Mouse (Mus musculus) T-helper 2 cell (primary cell): ENCODE data around the gene Fibcd1.

ENCODE experiments used
- in situ Hi-C: fragments of 300-600 bp; cut with MboI, MseI; formaldehyde crosslinking; loops from one replicate; pipeline ENCODE4 v1.15.1; 2025; ENCODE audit warnings: high pct_unique_total_duplicates

Gene Fibcd1

DNA sequence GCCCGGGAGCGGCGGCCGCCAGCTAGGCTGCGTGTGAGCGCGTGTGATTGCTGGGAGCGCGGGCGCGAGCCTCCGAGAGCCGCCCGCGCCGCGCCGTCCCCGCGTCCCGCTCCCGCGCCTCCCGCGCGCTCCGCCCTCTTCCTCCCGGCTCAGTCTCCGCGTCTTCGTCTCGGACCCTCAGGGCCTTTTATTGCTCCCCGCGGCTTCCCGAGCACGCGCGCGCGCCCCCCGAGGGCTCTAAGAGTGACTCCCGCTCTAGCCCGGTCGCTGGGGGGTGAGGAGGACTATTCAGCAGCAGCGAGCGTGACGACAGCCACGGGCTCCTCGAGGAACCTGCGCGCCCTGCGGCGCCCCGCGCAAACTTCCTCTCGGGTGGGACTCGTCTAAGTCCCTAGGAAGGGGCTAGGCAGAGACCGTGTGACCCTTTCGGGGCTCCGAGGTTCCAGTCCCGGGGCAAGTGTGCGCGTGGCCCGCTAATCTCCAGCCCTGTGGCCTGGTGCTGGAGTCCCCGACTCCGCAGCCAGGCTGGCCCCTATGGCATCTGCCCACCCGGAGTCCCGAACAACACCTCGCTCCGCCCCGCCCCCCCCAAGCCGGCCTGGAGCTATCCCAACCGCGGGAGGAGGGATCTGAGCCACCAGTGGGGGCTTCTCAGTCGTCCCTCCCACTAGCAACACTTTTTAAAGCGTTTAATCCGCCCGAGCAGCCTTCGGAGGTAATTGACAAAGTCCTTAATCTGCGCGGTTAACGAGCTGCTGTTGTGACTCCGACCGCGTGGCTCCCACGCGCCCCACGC lies at the start of gene Fibcd1:
Gene Fibcd1 (minus strand): TSS at position 110 of the 796 bp plus-strand sequence.
- in situ Hi-C loops, result no loop called here

DNA sequence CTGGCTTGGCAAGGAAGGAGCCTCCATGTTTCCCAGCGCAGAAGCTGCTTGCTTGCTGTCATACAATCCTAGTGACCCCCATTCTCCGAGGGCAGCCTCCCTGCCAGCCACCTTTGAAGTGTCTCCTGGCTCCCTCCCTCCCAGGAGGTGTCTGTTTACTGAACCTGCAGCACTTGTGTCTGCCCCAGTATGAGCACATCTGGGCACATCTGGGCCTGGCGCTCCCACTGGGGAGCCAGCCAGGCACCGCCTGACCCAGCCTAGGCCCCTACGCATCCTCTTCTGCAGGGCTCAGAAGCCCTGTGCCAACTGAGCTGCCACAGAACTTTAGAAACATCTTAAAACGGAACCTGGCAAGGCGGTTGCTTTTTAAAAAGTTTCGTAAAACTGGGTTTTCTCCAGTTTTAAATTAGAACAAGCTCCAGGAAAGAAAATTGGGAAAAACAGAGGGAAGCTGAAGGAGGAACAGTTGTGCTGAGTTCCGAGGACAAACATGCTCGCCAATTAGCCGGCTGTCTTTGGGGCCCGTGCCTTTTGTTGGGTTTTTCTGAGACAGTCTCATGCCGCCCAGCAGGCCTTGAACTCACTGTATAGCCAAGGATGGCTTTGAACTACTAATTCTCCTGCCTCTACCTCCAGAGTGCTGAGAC lies 48.5 kb upstream of the Fibcd1 start:
- in situ Hi-C loops, result loop anchor here (10.0 kb wide), 1 partner anchor 1880 kb away; no protein-coding TSS in a partner anchor

DNA sequence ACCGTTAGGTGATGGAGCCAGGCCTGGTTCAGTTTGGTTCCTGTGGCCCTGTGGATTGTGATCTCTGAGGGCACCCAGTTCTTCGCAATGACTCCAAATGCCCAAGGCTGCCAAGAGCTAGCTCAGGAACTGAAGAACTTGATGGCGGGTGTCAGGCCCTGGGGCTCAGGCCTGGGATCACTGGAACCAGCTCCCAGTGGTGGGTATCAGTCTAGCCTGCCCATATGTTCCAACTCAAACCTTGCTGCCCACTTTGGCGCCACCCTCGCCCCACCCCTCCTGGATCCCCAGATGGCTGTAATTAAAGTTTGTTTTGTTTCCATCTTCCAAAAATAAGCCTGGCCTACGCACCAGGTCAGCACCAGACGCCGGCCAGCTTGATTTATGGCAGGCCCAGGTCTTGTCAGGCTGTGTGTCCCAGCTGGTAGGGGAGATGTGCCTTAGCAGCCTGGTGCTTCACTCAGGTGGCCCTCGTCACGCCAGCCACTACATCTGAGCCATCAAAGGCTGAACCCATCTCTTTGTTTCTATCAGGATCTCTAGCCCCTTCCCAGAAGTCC lies 47.4 kb upstream of the Fibcd1 start:
- in situ Hi-C loops, result loop anchor here (10.0 kb wide), 1 partner anchor 1878 kb away; no protein-coding TSS in a partner anchor

DNA sequence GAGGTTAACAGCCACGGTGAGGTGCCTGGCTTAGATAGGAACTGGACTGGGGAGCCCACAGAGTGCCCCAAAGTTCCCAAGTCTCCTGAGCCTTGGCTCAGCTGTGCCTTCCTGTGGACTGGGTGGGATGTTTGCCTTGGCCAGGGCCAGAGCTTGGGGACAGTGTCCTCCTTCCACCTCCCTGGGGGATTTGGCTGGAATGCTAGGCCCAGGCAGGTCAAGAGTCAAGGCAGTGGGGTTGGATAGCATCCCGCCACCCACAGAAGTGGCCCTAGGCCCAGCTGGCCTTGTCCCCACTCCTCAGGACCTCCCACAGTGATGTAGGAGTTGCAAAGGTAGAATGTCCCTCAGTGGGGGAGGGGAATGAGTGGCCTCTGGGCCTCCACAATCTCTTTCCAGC lies 45.4 kb upstream of the Fibcd1 start:
- in situ Hi-C loops, result loop anchor here (10.0 kb wide), 1 partner anchor 1876 kb away; no protein-coding TSS in a partner anchor

DNA sequence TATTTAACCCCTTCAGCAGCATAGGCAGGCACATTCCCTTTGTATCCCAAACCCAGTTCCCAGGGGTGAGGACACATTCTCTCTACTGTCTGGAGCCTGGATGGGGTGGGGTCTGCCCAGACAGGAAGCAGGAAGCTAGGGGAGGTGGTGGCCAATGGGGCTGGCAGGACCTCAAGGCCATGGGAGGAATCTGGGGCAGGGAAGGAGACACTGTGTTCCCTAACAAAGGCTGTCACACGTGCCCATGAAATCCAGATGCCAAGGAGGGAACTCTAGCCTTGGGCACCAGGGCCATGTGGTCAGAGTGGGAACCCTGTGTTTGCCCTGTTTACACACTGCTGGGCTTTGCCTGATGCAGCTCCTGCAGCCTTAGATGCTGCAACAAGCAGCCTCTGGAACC lies 43.1 kb upstream of the Fibcd1 start:
- in situ Hi-C loops, result loop anchor here (10.0 kb wide), 1 partner anchor 74 kb away; the partner anchor contains the start of gene Qrfp

DNA sequence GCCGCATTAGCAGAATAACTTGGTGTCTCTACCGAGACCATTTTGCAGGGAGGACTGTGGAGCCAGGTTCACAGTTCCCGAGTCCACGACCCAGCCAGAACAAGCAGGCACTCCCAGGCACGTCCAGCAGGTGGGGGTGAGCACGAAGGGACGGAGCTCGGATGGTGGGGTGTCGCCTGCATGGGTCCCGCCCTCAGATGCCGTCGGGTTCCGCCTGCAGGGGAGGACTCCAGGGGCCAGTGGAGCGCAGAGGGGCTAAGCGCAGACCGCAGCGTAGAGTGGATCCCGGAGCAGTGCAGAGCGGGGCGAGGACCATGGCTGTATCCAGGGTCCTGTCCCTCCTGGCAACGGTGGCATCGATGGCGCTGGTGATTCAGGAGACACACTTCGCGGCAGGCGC lies 41.2 kb upstream of the Fibcd1 start, which contains the start of gene Lamc3:
Gene Lamc3 (plus strand): TSS at position 262 of the 400 bp plus-strand sequence.
- in situ Hi-C loops, result loop anchor here (10.0 kb wide), 1 partner anchor 72 kb away; the partner anchor contains the start of gene Qrfp

DNA sequence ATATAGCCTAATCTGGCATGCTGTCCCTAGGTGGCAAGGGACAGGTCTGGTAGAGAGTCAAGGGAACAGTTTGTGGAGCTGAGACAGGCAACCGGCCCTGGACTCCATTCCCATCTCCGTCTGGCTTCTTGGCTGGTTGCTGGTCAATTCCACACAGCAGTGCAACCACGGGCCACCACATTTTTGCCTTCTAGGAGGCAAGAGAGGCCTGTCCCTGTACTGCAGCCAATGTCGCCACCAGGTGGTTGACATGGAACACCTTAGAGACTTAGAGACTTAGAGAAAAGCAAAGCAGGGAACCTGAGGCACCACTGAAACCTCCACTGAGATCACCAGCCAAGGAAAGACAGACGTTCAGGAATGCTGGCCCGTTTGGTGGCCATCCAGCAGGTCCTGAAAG lies 39.0 kb upstream of the Fibcd1 start:
- in situ Hi-C loops, result loop anchor here (10.0 kb wide), 1 partner anchor 70 kb away; the partner anchor contains the start of gene Qrfp

DNA sequence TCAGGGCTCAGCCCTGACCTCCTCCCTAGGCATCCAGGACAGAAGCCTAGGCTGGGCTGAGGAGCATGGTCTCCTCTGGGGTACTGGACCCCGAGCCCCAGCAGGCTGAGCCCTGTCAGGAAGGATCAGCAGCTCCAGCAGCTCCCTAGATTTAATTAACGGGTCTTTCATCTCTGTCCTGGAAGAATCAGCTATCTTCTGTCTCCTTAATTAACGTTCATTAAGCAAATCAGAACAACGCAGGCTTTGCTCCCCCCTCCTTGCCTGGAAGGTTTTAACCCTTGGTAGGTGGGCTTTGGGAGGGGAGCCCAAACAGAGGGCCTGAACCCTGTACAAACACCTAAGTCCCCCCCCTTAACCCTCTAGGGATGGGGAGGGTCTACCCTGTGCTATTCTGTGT lies 37.3 kb upstream of the Fibcd1 start:
- in situ Hi-C loops, result loop anchor here (10.0 kb wide), 1 partner anchor 68 kb away; the partner anchor contains the start of gene Qrfp

DNA sequence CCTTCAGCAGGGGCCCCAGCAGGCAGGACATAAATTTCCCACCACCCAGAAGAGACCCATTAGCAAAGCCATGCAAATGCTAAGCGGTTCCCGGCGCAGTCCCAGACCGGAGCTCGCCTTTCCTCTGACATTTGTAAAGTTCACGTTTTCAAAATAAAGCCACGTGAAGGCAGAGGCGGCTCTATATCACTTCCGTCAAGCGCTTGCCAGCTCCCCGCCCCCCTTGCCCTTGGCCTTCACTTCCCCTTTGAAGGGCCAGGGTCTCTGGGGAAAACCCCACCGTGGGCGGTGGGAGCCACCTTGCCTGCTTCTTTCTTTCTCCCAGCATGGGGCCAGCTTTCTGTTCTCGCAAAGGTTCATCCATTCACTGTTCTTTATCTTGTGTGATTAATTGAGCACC lies 35.1 kb upstream of the Fibcd1 start:
- in situ Hi-C loops, result loop anchor here (10.0 kb wide), 1 partner anchor 66 kb away; the partner anchor contains the start of gene Qrfp

DNA sequence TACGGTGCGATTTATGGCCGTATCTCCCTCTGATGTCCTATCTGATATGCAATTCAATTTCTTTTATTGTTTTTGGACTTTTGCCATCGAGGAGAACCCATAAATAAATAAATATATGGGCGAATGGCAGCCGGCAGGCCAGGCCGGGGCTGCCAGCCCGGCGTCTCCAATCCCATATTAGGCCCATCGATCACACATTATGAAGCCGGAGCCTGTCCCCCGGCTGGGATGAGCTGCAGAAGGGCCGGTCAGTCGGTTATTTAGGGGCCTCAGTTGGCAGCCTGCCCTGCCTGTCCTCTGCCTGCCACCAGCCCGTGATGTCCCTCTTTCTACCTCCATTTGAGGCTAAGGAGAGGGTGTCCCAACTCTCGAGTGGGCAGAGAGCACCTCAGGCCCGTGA lies 32.8 kb upstream of the Fibcd1 start:
- in situ Hi-C loops, result no loop called here

DNA sequence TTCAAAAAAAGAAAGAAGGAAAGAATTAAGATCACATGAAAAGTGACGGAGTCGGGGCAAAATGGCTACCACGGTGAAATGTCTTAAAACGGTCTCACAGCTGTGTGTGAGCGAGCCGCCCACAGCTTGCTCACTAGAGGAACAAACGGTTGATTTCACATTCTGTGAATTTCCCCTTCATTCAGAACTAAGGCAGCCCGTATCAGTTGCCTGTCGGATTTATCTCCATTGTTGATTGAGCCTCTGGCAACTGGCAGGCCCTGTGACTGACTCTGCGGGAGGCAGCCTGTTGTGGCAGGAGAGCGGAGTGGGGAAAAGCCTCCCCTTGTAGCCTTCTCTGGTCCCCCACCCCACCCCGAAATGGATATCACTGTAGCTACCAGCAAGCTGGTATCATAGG lies 30.6 kb upstream of the Fibcd1 start:
- in situ Hi-C loops, result no loop called here

DNA sequence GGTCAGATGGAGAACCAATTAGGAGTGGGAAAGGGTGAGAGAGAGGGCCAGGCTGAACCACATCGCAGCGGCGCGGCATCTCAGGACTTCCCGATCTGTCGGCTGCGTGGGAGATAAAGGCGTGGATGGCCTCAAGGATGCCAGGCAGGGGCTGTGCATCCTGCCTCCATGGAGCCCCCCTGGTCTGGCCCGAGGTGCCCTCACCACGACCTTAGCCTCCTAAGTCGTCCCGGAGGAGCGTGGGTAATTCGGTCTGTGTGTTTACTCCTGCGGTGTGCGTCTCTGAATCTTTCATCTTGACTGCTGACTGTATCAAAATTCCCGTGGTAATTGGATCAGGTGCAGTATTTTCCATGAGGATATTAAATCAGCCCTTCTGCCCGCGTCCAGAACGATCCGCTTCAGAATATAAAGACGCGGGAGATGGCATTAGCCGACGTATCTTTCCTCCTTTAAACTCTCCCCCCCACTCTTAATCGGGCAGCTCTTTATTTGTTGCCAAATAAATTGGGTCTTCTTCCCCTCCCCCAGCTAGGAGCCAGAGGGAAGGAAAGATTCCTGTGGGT lies 28.6 kb upstream of the Fibcd1 start:
- in situ Hi-C loops, result no loop called here

DNA sequence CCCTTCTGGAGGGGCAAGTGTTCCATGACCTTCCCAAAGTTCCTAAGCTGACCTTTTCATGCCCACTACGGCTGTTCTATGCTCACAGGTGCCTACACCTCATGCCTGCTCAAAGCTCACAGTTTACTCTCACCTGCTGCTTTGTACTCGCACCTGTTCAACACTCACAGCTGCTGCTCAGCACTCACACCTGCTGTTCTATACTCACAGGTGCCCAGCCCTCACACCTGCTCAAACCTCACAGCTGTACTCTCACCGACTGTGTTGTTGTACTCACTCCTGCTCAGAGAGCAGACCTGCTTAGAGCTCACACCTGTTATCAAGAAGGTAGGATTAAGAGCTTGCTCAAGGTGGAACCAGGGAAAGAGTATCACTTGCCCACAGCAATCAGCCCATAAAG lies 24.9 kb upstream of the Fibcd1 start:
- in situ Hi-C loops, result no loop called here

DNA sequence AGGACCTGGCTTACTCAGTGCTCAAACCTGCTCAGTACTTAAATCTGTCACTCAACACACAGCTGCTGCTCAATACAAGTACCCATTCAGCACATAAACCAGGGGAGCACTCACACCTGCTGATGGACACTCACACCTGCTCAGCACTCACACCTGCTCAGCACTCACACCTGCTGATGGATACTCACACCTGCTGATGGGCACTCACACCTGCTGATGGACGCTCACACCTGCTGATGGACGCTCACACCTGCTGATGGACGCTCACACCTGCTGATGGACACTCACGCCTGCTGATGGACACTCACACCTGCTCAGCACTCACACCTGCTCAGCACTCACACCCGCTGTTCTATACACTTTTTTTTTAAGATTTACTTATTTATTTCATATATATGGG lies 23.9 kb upstream of the Fibcd1 start:
- in situ Hi-C loops, result no loop called here

DNA sequence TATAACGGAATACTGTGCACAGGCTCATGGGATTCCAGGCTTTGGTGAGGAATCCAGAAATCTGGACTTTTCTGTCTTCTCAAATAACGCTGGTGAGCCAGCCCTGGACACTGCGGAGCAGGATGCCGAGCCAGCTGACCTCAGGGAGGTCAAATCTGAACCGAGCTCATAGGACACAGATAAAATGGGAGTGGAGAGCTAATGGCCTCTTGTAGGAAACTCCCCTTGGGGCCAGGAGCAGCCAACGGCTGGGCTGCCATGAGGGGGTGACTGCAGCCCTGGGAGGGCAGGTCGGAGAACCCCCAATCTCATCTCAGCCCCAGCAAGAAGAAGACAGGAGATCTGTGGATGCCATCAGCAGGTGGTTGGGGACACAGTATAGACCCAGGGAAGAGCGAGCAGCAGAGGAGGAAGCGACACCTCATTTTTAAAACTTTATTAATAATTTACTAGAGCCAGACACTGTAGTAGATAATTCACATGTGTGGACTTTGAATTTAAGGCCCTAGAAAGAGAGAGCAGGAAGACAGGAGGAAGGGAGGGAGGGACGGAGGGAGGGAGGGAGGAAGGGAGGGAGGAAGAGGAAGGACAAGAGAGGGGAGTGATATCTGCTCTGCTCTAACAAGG lies 22.8 kb upstream of the Fibcd1 start:
- in situ Hi-C loops, result no loop called here

DNA sequence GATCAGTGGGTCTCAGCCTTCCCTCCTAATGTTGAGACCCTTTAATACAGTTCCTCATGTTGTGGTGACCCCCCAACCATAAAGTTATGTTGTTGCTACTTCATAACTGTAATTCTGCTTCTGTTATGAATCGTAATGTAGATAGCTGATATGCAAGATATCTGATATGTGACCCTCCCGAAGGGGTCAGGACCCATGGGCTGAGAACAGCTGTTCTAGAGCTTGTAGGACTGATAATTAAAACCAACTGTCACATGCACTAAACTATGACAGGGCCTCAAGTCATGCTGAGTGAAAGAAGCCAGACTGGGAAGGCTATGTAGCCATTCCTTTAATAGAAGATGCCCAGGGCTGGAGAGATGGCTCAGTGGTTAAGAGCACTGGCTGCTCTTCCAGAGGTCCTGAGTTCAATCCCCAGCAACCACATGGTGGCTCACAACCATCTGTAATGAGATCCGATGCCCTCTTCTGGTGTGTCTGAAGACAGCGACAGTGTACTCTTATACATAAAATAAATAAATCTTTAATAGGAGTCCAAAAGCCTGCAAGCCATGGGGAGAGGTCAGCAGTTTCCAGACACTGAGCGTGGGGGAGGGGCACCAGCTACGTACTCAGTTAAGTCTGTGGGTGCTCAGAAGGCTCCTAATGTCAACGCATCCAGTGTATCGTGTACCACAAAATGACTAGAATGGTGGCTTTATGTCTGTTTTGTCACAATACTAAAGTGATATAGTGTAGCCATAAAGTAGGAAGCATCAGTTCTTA lies 22.1 kb upstream of the Fibcd1 start:
- in situ Hi-C loops, result no loop called here

DNA sequence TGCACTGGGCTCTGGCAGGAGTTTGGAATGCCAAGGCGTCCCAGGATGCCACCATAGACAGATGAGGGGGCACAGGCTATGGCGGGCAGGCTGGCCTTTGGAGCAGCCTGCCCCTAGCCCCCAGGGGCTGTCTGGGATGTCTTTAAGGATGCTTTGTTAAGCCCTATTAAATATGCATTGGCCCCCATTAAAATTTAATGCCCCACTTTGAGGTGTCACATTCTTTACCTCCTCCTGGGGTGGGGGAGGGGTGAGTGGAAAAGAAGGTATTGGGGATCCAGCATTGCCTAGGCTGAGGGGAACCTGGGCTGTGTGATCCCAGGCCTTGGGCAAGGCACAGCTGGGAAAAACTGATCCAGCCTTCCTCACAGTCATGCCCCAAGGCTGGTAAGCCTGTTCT lies 20.0 kb upstream of the Fibcd1 start:
- in situ Hi-C loops, result no loop called here

DNA sequence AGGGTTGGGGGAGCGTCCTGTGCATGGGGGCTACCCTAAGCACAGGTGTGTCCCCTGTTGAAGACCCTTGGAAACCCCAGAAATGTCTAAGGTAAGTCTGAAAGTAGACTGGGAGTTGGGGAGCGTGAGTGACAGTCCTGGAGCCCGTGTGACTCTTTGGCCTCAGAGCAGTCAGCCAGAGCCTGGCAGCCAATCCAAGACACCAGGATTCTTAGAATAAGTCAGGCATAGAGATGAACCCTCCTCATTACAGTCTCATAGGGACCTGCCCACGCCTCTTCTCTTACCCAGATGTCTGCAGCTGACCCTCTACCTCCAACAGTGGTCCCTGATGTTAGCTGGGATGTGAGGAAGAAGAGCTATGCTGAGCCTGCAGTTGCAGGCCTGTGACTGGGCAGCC lies 19.5 kb upstream of the Fibcd1 start:
- in situ Hi-C loops, result no loop called here

DNA sequence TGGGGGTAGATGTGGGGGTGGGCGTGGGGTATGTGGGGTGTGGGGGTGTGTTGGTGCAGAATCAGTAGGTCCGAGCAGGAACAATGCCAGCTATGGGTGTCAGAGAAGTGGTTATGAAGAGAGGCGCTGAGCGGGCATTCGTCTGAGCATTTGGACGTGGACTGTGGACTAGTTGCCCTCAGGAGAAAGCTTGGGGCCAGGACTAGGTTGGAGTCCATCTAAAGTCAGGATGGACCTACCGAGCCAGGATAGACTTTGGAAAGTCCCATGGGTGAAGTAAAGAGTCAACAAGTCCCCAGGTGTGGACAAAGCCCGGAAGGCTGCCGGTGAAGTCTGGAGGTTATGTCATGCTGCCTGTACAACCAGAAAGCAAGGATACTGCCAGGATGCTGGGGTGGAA lies 19.1 kb upstream of the Fibcd1 start:
- in situ Hi-C loops, result no loop called here

DNA sequence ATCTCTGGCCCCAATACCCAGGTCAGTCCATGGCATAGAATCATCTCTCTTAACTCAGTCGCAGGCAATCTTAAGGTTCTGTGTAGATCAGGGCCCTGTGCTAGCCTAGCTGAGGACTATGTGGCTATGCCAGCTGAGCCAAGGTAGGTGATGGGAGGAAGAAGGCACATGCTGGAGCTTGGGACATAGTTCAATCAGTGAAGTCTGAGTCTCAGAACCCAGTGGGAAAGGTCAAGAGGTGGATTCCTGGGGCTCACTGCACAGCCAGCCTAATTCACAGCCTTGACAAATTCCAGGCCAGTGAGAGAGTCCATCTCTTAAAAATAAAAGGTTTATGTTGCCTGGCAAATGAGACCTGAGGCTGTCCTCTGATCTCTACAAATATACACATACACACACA lies 18.0 kb upstream of the Fibcd1 start:
- in situ Hi-C loops, result no loop called here

DNA sequence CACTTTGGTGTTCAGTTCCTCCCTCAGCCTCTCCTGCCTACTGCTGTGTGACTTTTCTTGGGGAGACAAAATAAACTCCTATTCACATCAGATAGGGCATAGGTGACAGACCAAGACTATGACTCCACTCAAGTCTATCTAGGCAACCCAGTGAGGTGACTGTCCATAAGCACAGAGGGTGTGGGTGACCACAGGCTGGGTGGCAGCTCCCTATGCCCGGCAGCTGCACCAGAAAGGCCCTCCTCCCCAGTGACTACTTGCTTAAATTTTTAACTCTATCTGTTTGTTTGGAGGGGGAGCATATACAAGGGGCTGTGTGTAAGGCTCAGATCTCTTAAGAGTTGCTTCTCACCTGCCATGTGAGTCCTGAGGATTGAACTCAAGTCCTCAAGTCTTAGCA lies 17.1 kb upstream of the Fibcd1 start:
- in situ Hi-C loops, result no loop called here
